Mouse (Mus musculus) limb, embryonic 15.5 days (tissue): ENCODE measurements around the gene Trpv4. TPM values are rescaled to one million over a fixed set of nuclear protein-coding genes. Genes with fewer than 3 reads are reported as not detected.
A peak's percentile ranks its signal among the peaks of the same experiment; 100 is the strongest.

ENCODE experiments used
- ATAC-seq: fragments of 200-750 bp; cut with Nextera tagmentation; 2 replicates; pipeline ENCODE4 v1.8.0; 2017; ENCODE audit warnings: low read depth, moderate TSS enrichment; ENCODE audit not compliant: insufficient number of reproducible peaks, low FRiP score, low TSS enrichment
- H3K27ac ChIP-seq: fragments of 300-500 bp; sonication (generic); 2 replicates; pipeline ENCODE4 v1.5.1; 2015; ENCODE audit warnings: moderate library complexity, mild to moderate bottlenecking, inconsistent platforms
- H3K27me3 ChIP-seq: fragments of 300-500 bp; sonication (generic); 2 replicates; pipeline ENCODE4 v1.6.1; 2015; ENCODE audit warnings: inconsistent platforms
- H3K36me3 ChIP-seq: fragments of 300-500 bp; sonication (generic); 2 replicates; pipeline ENCODE4 v1.6.1; 2015; ENCODE audit warnings: inconsistent platforms
- H3K4me1 ChIP-seq: fragments of 300-500 bp; sonication (generic); 2 replicates; pipeline ENCODE4 v1.6.1; 2015; ENCODE audit warnings: inconsistent platforms
- H3K4me2 ChIP-seq: fragments of 300-500 bp; sonication (generic); 2 replicates; pipeline ENCODE4 v1.6.1; 2015; ENCODE audit warnings: mild to moderate bottlenecking, inconsistent platforms
- H3K4me3 ChIP-seq: fragments of 300-500 bp; sonication (generic); 2 replicates; pipeline ENCODE4 v1.5.1; 2015; ENCODE audit warnings: mild to moderate bottlenecking, inconsistent platforms
- H3K9ac ChIP-seq: fragments of 300-500 bp; sonication (generic); 2 replicates; pipeline ENCODE4 v1.6.1; 2015; ENCODE audit warnings: inconsistent platforms
- H3K9me3 ChIP-seq: fragments of 300-500 bp; sonication (generic); 2 replicates; pipeline ENCODE4 v1.6.1; 2016; ENCODE audit warnings: inconsistent platforms
- whole genome bisulfite sequencing: fragments of 180-500 bp; shearing (Covaris S2); methylation state at CpG from one replicate; pipeline ENCODE4 v1.1.7; 2015; 5-methylcytosine and 5-hydroxymethylcytosine counted together
- polyA plus RNA-seq: library from polyadenylated mRNA; unstranded; fragments of >200 nt; fragmentation: Nextera tagmentation; extraction: Ambion mirVana; gene quantifications from 2 replicates; pipeline ENCODE4 v1.2.1, GENCODE M21; 2015

Gene Trpv4
- polyA plus RNA-seq, 1 experiment from 2014 or later, result 14.8 TPM

GRCm38 (mm10) chr5:114593949-114594348 lies 64.3 kb downstream of the Trpv4 start:
- H3K4me1 ChIP-seq, result peaks cover 44% of the 10 kb centered on the region
- H3K27ac ChIP-seq, result peak overlapping the region; percentile 35
- WGBS, result 67% methylated on average over 5 of the region's 5 CpGs

GRCm38 (mm10) chr5:114593161-114593821 lies 64.9 kb downstream of the Trpv4 start:
- no peak overlapping the region for H3K27ac ChIP-seq
- H3K27me3 ChIP-seq, result peaks cover 10% of the 10 kb centered on the region; the same call in 1 of the 2 replicates
- no peak overlapping the region for H3K9ac ChIP-seq
- no peaks in the 10 kb centered on the region for H3K9me3 ChIP-seq
- WGBS, result 47% methylated on average over 12 of the region's 12 CpGs
- H3K4me3 ChIP-seq, result no peak overlapping the region
- no peak for ATAC-seq
- H3K36me3 ChIP-seq, result no peaks in the 10 kb centered on the region
- no peak overlapping the region for H3K4me2 ChIP-seq
- peaks cover 44% of the 10 kb centered on the region for H3K4me1 ChIP-seq

More at GRCm38 (mm10) chr5:114593949-114594348, 64.3 kb downstream of the Trpv4 start:
- Histone ChIP-seq H3K9ac (no peak overlapping the region), H3K4me2 (no peak overlapping the region), H3K4me3 (no peak overlapping the region), H3K36me3 (no peaks in the 10 kb centered on the region), H3K27me3 (peaks cover 10% of the 10 kb centered on the region; the same call in 1 of the 2 replicates), H3K9me3 (no peaks in the 10 kb centered on the region)
- no peak for ATAC-seq

GRCm38 (mm10) chr5:114592463-114593160 lies 65.6 kb downstream of the Trpv4 start:
- H3K27me3 ChIP-seq, result peaks cover 10% of the 10 kb centered on the region; the same call in 1 of the 2 replicates
- H3K9ac ChIP-seq, result no peak overlapping the region
- H3K4me3 ChIP-seq, result no peak overlapping the region
- H3K9me3 ChIP-seq, result no peaks in the 10 kb centered on the region
- no peak overlapping the region for H3K27ac ChIP-seq
- H3K36me3 ChIP-seq, result no peaks in the 10 kb centered on the region
- no peak overlapping the region for H3K4me2 ChIP-seq
- ATAC-seq, result no peak
- 42% methylated on average over 19 of the region's 19 CpGs for WGBS
- peaks cover 44% of the 10 kb centered on the region for H3K4me1 ChIP-seq

- Histone ChIP-seq H3K4me2 (no peak overlapping the region), H3K9ac (no peak overlapping the region), H3K27ac (no peak overlapping the region), H3K36me3 (no peaks in the 10 kb centered on the region), H3K27me3 (peaks cover 10% of the 10 kb centered on the region; the same call in 1 of the 2 replicates), H3K9me3 (no peaks in the 10 kb centered on the region), H3K4me3 (no peak overlapping the region), H3K4me1 (peaks cover 34% of the 10 kb centered on the region)
- 63% methylated on average over 15 of the region's 15 CpGs for WGBS
- no peak for ATAC-seq
These were observed 67.1 kb downstream of the Trpv4 start for GRCm38 (mm10) chr5:114591151-114591561.

GRCm38 (mm10) chr5:114590043-114590913 lies 67.9 kb downstream of the Trpv4 start:
- Histone ChIP-seq H3K9ac (no peak overlapping the region), H3K4me1 (peaks cover 34% of the 10 kb centered on the region), H3K4me3 (no peak overlapping the region), H3K36me3 (no peaks in the 10 kb centered on the region), H3K4me2 (no peak overlapping the region), H3K27me3 (peaks cover 10% of the 10 kb centered on the region; the same call in 1 of the 2 replicates), H3K27ac (no peak overlapping the region), H3K9me3 (no peaks in the 10 kb centered on the region)
- no peak for ATAC-seq
- WGBS, result 82% methylated on average over 17 of the region's 17 CpGs

GRCm38 (mm10) chr5:114589454-114589853 lies 68.8 kb downstream of the Trpv4 start:
- H3K36me3 ChIP-seq, result no peaks in the 10 kb centered on the region
- H3K27me3 ChIP-seq, result peaks cover 14% of the 10 kb centered on the region
- H3K4me2 ChIP-seq, result no peak overlapping the region
- 33% methylated on average over 2 of the region's 2 CpGs for WGBS
- H3K4me1 ChIP-seq, result peaks cover 25% of the 10 kb centered on the region
- H3K9ac ChIP-seq, result no peak overlapping the region
- H3K27ac ChIP-seq, result no peak overlapping the region
- no peaks in the 10 kb centered on the region for H3K9me3 ChIP-seq
- no peak for ATAC-seq
- H3K4me3 ChIP-seq, result no peak overlapping the region

GRCm38 (mm10) chr5:114589026-114589425 lies 69.2 kb downstream of the Trpv4 start:
- 36% methylated on average over 6 of the region's 6 CpGs for WGBS

GRCm38 (mm10) chr5:114588416-114588815 lies 69.8 kb downstream of the Trpv4 start:
- H3K27ac ChIP-seq, result no peak overlapping the region
- no peak for ATAC-seq
- no peaks in the 10 kb centered on the region for H3K36me3 ChIP-seq
- no peaks in the 10 kb centered on the region for H3K9me3 ChIP-seq
- no peak overlapping the region for H3K4me2 ChIP-seq
- WGBS, result 47% methylated on average over 10 of the region's 10 CpGs
- H3K4me1 ChIP-seq, result peaks cover 15% of the 10 kb centered on the region
- peaks cover 14% of the 10 kb centered on the region for H3K27me3 ChIP-seq
- H3K9ac ChIP-seq, result no peak overlapping the region
- no peak overlapping the region for H3K4me3 ChIP-seq

More at GRCm38 (mm10) chr5:114589026-114589425, 69.2 kb downstream of the Trpv4 start:
- no peak overlapping the region for H3K4me3 ChIP-seq
- H3K9ac ChIP-seq, result no peak overlapping the region
- no peaks in the 10 kb centered on the region for H3K36me3 ChIP-seq
- ATAC-seq, result no peak
- peaks cover 21% of the 10 kb centered on the region for H3K4me1 ChIP-seq
- H3K27ac ChIP-seq, result no peak overlapping the region
- no peaks in the 10 kb centered on the region for H3K9me3 ChIP-seq
- peaks cover 14% of the 10 kb centered on the region for H3K27me3 ChIP-seq
- no peak overlapping the region for H3K4me2 ChIP-seq

- Histone ChIP-seq H3K36me3 (no peaks in the 10 kb centered on the region), H3K9ac (no peak overlapping the region), H3K4me3 (no peak overlapping the region), H3K4me2 (no peak overlapping the region), H3K9me3 (no peaks in the 10 kb centered on the region), H3K27me3 (peaks cover 14% of the 10 kb centered on the region), H3K4me1 (peaks cover 10% of the 10 kb centered on the region), H3K27ac (no peak overlapping the region)
- ATAC-seq, result no peak
- 33% methylated on average over 9 of the region's 9 CpGs for WGBS
These were observed 70.3 kb downstream of the Trpv4 start for GRCm38 (mm10) chr5:114587908-114588307.

GRCm38 (mm10) chr5:114585682-114586081 lies 72.5 kb downstream of the Trpv4 start:
- Histone ChIP-seq H3K27ac (no peak overlapping the region), H3K9me3 (no peaks in the 10 kb centered on the region), H3K9ac (no peak overlapping the region), H3K27me3 (peaks cover 4% of the 10 kb centered on the region; the same call in 1 of the 2 replicates), H3K36me3 (no peaks in the 10 kb centered on the region), H3K4me1 (no peaks in the 10 kb centered on the region), H3K4me3 (no peak overlapping the region), H3K4me2 (no peak overlapping the region)
- WGBS, result 21% methylated on average over 5 of the region's 5 CpGs
- ATAC-seq, result no peak

- no peaks in the 10 kb centered on the region for H3K36me3 ChIP-seq
- no peaks in the 10 kb centered on the region for H3K4me1 ChIP-seq
- no peak overlapping the region for H3K9ac ChIP-seq
- no peak overlapping the region for H3K4me3 ChIP-seq
- H3K9me3 ChIP-seq, result no peaks in the 10 kb centered on the region
- WGBS, result 64% methylated on average over 14 of the region's 14 CpGs
- H3K27me3 ChIP-seq, result peaks cover 4% of the 10 kb centered on the region; the same call in 1 of the 2 replicates
- ATAC-seq, result no peak
- H3K27ac ChIP-seq, result no peak overlapping the region
- H3K4me2 ChIP-seq, result no peak overlapping the region
These were observed 73.7 kb downstream of the Trpv4 start for GRCm38 (mm10) chr5:114584293-114585104.
